Mouse (Mus musculus): ENCODE results near the gene Tnfrsf19. TPM values are rescaled to one million over a fixed set of nuclear protein-coding genes. Genes with fewer than 3 reads are reported as not detected.

Gene Tnfrsf19
- total and polyA plus RNA-seq, 3 experiments, result 2.2 to 4.3 (median 3.7) TPM

GRCm38 (mm10) chr14:61045446-61046090 is 722 bp downstream of the Tnfrsf19 start:
- no peak for TF ChIP-seq CTCF (IDR thresholded peaks at IDR 0.05)
- TF ChIP-seq EP300 (IDR thresholded peaks at IDR 0.05; ENCODE audit: insufficient read depth, low read depth, low read length), result no peak
- TF ChIP-seq POLR2A (IDR thresholded peaks at IDR 0.05; ENCODE audit: insufficient read depth, low read depth, low read length), result no peak
- H3K79me2 ChIP-seq (replicated peaks; ENCODE audit: control insufficient read depth, insufficient read depth, low read length), result no peaks in the 10 kb centered on the region
- 3% methylated on average over 19 of the region's 19 CpGs for WGBS
- H3K27me3 ChIP-seq (ENCODE audit: control insufficient read depth, insufficient read depth, low read length), result no peaks in the 10 kb centered on the region
- peak overlapping the region; percentile 39 for H3K9ac ChIP-seq (ENCODE audit: low read depth, low read length)
- peak; percentile 22 to 33 for DNase-seq
- no peaks in the 10 kb centered on the region for H3K36me3 ChIP-seq (ENCODE audit: control insufficient read depth, insufficient read depth, low read length)
- intact Hi-C loops (cut with DNase I), result no loop called here
- H3K27ac ChIP-seq, result peak overlapping the region; percentile 64
- H3K4me3 ChIP-seq, result peak overlapping the region; percentile 38
- H3K4me1 ChIP-seq (ENCODE audit: control insufficient read depth, insufficient read depth, low read length), result no peaks in the 10 kb centered on the region; the same call in 1 of the 2 replicates

- H3K27me3 ChIP-seq (ENCODE audit: control insufficient read depth, insufficient read depth, low read length), result no peaks in the 10 kb centered on the region
- no peaks in the 10 kb centered on the region for H3K36me3 ChIP-seq (ENCODE audit: control insufficient read depth, insufficient read depth, low read length)
- H3K27ac ChIP-seq, result no peak overlapping the region
- no peaks in the 10 kb centered on the region; the same call in 1 of the 2 replicates for H3K4me1 ChIP-seq (ENCODE audit: control insufficient read depth, insufficient read depth, low read length)
- intact Hi-C loops (cut with DNase I), result no loop called here
- WGBS, result 34% methylated on average over 2 of the region's 2 CpGs
- H3K4me3 ChIP-seq, result 0 out of 2 replicates have a peak overlapping the region, but pooled peaks have one; percentile 3
- DNase-seq, result no peak
- no peak overlapping the region for H3K9ac ChIP-seq (ENCODE audit: low read depth, low read length)
- H3K79me2 ChIP-seq (replicated peaks; ENCODE audit: control insufficient read depth, insufficient read depth, low read length), result no peaks in the 10 kb centered on the region
- TF ChIP-seq EP300 (IDR thresholded peaks at IDR 0.05; ENCODE audit: insufficient read depth, low read depth, low read length), result no peak
Observed at GRCm38 (mm10) chr14:61044316-61044715, 2.0 kb downstream of the Tnfrsf19 start.

DNA sequence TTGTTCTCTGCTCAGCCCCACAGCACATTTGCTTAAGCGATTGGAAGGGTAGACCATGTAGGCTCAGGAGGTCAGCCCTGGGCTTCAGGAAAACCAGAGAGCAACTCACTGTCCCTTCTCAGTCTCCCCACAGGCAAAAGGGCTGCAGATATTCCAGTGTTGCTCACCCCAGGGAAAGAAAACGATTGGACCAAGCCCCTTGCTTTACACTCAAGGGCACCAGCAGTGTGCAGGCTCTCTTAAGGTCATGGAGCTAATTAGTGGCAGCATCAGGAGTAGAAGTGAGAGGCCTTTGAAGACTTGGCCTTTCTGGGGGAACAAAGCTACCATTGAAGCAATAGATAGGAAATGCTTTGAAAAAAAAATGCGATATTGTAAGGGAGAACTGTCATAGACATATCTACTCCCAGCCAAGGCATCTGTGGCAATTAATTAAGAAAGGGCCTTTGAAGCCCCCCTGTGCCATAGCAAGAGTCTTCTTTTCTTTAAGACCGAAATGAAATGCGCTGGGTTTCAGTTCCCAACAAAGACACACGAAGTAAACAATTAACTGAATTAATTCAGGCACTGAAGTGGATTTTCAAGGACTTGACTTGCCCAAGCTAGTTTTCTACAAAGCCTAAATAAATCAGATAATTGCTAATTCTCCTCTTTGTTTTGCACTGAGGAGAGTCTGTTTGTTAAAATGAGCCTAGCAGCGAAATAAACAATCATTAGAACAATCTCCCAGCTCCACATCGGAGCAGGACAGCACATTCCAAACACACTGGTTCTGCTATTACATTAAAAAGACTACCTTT is 2.6 kb downstream of the Tnfrsf19 start:
- Histone ChIP-seq H3K4me1 (ENCODE audit: control insufficient read depth, insufficient read depth, low read length) (no peaks in the 10 kb centered on the region; the same call in 1 of the 2 replicates), H3K27ac (no peak overlapping the region), H3K27me3 (ENCODE audit: control insufficient read depth, insufficient read depth, low read length) (no peaks in the 10 kb centered on the region), H3K36me3 (ENCODE audit: control insufficient read depth, insufficient read depth, low read length) (no peaks in the 10 kb centered on the region), H3K79me2 (replicated peaks; ENCODE audit: control insufficient read depth, insufficient read depth, low read length) (no peaks in the 10 kb centered on the region), H3K9ac (ENCODE audit: low read depth, low read length) (no peak overlapping the region), H3K4me3 (no peak overlapping the region)
- WGBS, result 62% methylated on average over 8 of the region's 8 CpGs
- no peak for DNase-seq
- TF ChIP-seq EP300 (IDR thresholded peaks at IDR 0.05; ENCODE audit: insufficient read depth, low read depth, low read length), result no peak
- TF ChIP-seq POLR2A (IDR thresholded peaks at IDR 0.05; ENCODE audit: insufficient read depth, low read depth, low read length), result no peak
- no peak for TF ChIP-seq CTCF (IDR thresholded peaks at IDR 0.05)
- intact Hi-C loops (cut with DNase I), result no loop called here

- DNase-seq, result no peak
- no peak for TF ChIP-seq EP300 (IDR thresholded peaks at IDR 0.05; ENCODE audit: insufficient read depth, low read depth, low read length)
- no peak for TF ChIP-seq POLR2A (IDR thresholded peaks at IDR 0.05; ENCODE audit: insufficient read depth, low read depth, low read length)
- TF ChIP-seq CTCF (IDR thresholded peaks at IDR 0.05), result no peak
- no peaks in the 10 kb centered on the region for H3K79me2 ChIP-seq (replicated peaks; ENCODE audit: control insufficient read depth, insufficient read depth, low read length)
- H3K36me3 ChIP-seq (ENCODE audit: control insufficient read depth, insufficient read depth, low read length), result no peaks in the 10 kb centered on the region
- no peak overlapping the region for H3K4me3 ChIP-seq
- H3K27ac ChIP-seq, result no peak overlapping the region
- intact Hi-C loops (cut with DNase I), result no loop called here
- WGBS, result 72% methylated on average over 3 of the region's 3 CpGs
- no peak overlapping the region for H3K9ac ChIP-seq (ENCODE audit: low read depth, low read length)
- no peaks in the 10 kb centered on the region; the same call in 1 of the 2 replicates for H3K4me1 ChIP-seq (ENCODE audit: control insufficient read depth, insufficient read depth, low read length)
- H3K27me3 ChIP-seq (ENCODE audit: control insufficient read depth, insufficient read depth, low read length), result no peaks in the 10 kb centered on the region
Observed at GRCm38 (mm10) chr14:61042291-61042690, 4.0 kb downstream of the Tnfrsf19 start.

GRCm38 (mm10) chr14:61040236-61040635 is 6.1 kb downstream of the Tnfrsf19 start:
- no peaks in the 10 kb centered on the region for H3K36me3 ChIP-seq (ENCODE audit: control insufficient read depth, insufficient read depth, low read length)
- no peak overlapping the region for H3K27ac ChIP-seq
- no peak overlapping the region for H3K4me3 ChIP-seq
- TF ChIP-seq POLR2A (IDR thresholded peaks at IDR 0.05; ENCODE audit: insufficient read depth, low read depth, low read length) (no peak), CTCF (IDR thresholded peaks at IDR 0.05) (no peak)
- intact Hi-C loops (cut with DNase I), result no loop called here
- no peak for DNase-seq
- no peak overlapping the region for H3K9ac ChIP-seq (ENCODE audit: low read depth, low read length)
- no peaks in the 10 kb centered on the region for H3K79me2 ChIP-seq (replicated peaks; ENCODE audit: control insufficient read depth, insufficient read depth, low read length)
- no peaks in the 10 kb centered on the region for H3K27me3 ChIP-seq (ENCODE audit: control insufficient read depth, insufficient read depth, low read length)
- H3K4me1 ChIP-seq (ENCODE audit: control insufficient read depth, insufficient read depth, low read length), result no peaks in the 10 kb centered on the region; the same call in 1 of the 2 replicates
- WGBS, result 93% methylated on average over 13 of the region's 13 CpGs

- peak overlapping the region; percentile 55; the same call in 1 of the 2 replicates for H3K4me3 ChIP-seq
Observed at GRCm38 (mm10) chr14:61038082-61038472, 8.2 kb downstream of the Tnfrsf19 start.

More at GRCm38 (mm10) chr14:61038082-61038472, 8.2 kb downstream of the Tnfrsf19 start:
- Histone ChIP-seq H3K9ac (ENCODE audit: low read depth, low read length) (no peak overlapping the region), H3K27ac (no peak overlapping the region), H3K79me2 (replicated peaks; ENCODE audit: control insufficient read depth, insufficient read depth, low read length) (no peaks in the 10 kb centered on the region), H3K36me3 (ENCODE audit: control insufficient read depth, insufficient read depth, low read length) (no peaks in the 10 kb centered on the region), H3K4me1 (ENCODE audit: control insufficient read depth, insufficient read depth, low read length) (no peaks in the 10 kb centered on the region; the same call in 1 of the 2 replicates), H3K27me3 (ENCODE audit: control insufficient read depth, insufficient read depth, low read length) (no peaks in the 10 kb centered on the region)
- 49% methylated on average over 8 of the region's 8 CpGs for WGBS
- intact Hi-C loops (cut with DNase I), result no loop called here
- DNase-seq, result no peak
- TF ChIP-seq EP300 (IDR thresholded peaks at IDR 0.05; ENCODE audit: insufficient read depth, low read depth, low read length) (no peak), CTCF (IDR thresholded peaks at IDR 0.05) (no peak), POLR2A (IDR thresholded peaks at IDR 0.05; ENCODE audit: insufficient read depth, low read depth, low read length) (no peak)
